Mouse (Mus musculus): ENCODE data around the gene Gm9913.

- TF ChIP-seq CTCF (IDR thresholded peaks at IDR 0.05; ENCODE audit: insufficient read depth, low read length): no peak
- TF ChIP-seq POLR2A (IDR thresholded peaks at IDR 0.05; ENCODE audit: borderline replicate concordance, extremely low read depth, low read depth, low read length): no peak
Measured at GRCm38 (mm10) chr2:125473228-125473627, 31.7 kb upstream of the Gm9913 start.

Measured in lung, adult 2 months (tissue).